Mouse (Mus musculus) embryonic facial prominence, embryonic 11.5 days (tissue): ENCODE measurements around the gene Rbp2. TPM values are rescaled to one million over a fixed set of nuclear protein-coding genes. Genes with fewer than 3 reads are reported as not detected.

Experiments
- polyA plus RNA-seq: library from polyadenylated mRNA; unstranded; fragments of >200 nt; fragmentation: Nextera tagmentation; extraction: Ambion mirVana; gene quantifications from 2 replicates; pipeline ENCODE4 v1.2.1, GENCODE M21; 2014

The Rbp2 gene
- polyA plus RNA-seq, 1 experiment from 2014 or later = 0.38 TPM

Other genes with a start within 250 kb of the Rbp2 start
- 3.0 and 3.2 TPM in 2 replicates for gene Nmnat3, start 198.7 kb upstream of the Rbp2 start, polyA plus RNA-seq
- 70.8 and 81.9 TPM in 2 replicates for gene Rbp1, start 63.2 kb upstream of the Rbp2 start, polyA plus RNA-seq
- 196 and 210 TPM in 2 replicates for gene Copb2, start 77.6 kb downstream of the Rbp2 start, polyA plus RNA-seq
- 77.6 and 85.7 TPM in 2 replicates for gene Mrps22, start 115.5 kb downstream of the Rbp2 start, polyA plus RNA-seq